Mouse (Mus musculus): ENCODE measurements around the gene Mn1. TPM values are rescaled to one million over a fixed set of nuclear protein-coding genes. Genes with fewer than 3 reads are reported as not detected.

The Mn1 gene
- polyA plus RNA-seq, 1 experiment from 2014 or later, result 1.5 TPM

GRCm38 (mm10) chr5:111414192-111414591 lies 3.0 kb upstream of the Mn1 start:
- no peak for DNase-seq
- Histone ChIP-seq H3K27ac (no peak overlapping the region), H3K9ac (no peak overlapping the region), H3K4me3 (replicated peaks) (no peak overlapping the region), H3K4me2 (no peak overlapping the region), H3K36me3 (no peaks in the 10 kb centered on the region), H3K4me1 (replicated peaks) (peaks cover 8% of the 10 kb centered on the region), H3K27me3 (peaks cover 76% of the 10 kb centered on the region), H3K9me3 (replicated peaks) (no peaks in the 10 kb centered on the region)
- 0% methylated on average over 5 of the region's 5 CpGs for WGBS (ENCODE audit: insufficient replicate concordance)
- 0 out of 2 replicates have a peak, but pooled peaks have one; percentile 10 for ATAC-seq (ENCODE audit: low read depth)

GRCm38 (mm10) chr5:111414770-111415249 lies 2.4 kb upstream of the Mn1 start:
- DNase-seq (no peak), ATAC-seq (ENCODE audit: low read depth) (no peak)
- Histone ChIP-seq H3K36me3 (no peaks in the 10 kb centered on the region), H3K4me1 (replicated peaks) (peaks cover 14% of the 10 kb centered on the region), H3K9me3 (replicated peaks) (no peaks in the 10 kb centered on the region), H3K27ac (no peak overlapping the region), H3K4me3 (replicated peaks) (no peak overlapping the region), H3K9ac (no peak overlapping the region), H3K4me2 (no peak overlapping the region), H3K27me3 (peaks cover 81% of the 10 kb centered on the region)
- WGBS (ENCODE audit: insufficient replicate concordance), result 40% methylated on average over 4 of the region's 4 CpGs

- ATAC-seq (ENCODE audit: low read depth) (no peak), DNase-seq (no peak)
- Histone ChIP-seq H3K9me3 (replicated peaks) (no peaks in the 10 kb centered on the region), H3K9ac (no peak overlapping the region), H3K36me3 (no peaks in the 10 kb centered on the region), H3K4me3 (replicated peaks) (no peak overlapping the region), H3K27me3 (peaks cover 87% of the 10 kb centered on the region), H3K27ac (no peak overlapping the region), H3K4me1 (replicated peaks) (peaks cover 20% of the 10 kb centered on the region), H3K4me2 (peak overlapping the region; percentile 66)
- WGBS (ENCODE audit: insufficient replicate concordance), result 2% methylated on average over 14 of the region's 14 CpGs
Measured at GRCm38 (mm10) chr5:111415575-111415974, 1.6 kb upstream of the Mn1 start.

- peaks cover 88% of the 10 kb centered on the region for H3K27me3 ChIP-seq
- no peaks in the 10 kb centered on the region for H3K9me3 ChIP-seq (replicated peaks)
- H3K27ac ChIP-seq, result no peak overlapping the region
- H3K4me2 ChIP-seq, result peak overlapping the region; percentile 66
- ATAC-seq (ENCODE audit: low read depth) (no peak), DNase-seq (no peak)
- H3K4me3 ChIP-seq (replicated peaks), result peak overlapping the region; percentile 61
- H3K36me3 ChIP-seq, result 0 out of 2 replicates have a peak, but pooled peaks cover under 1% of the 10 kb centered on the region
- WGBS (ENCODE audit: insufficient replicate concordance), result 2% methylated on average over 13 of the region's 13 CpGs
- H3K9ac ChIP-seq, result no peak overlapping the region
- peaks cover 20% of the 10 kb centered on the region for H3K4me1 ChIP-seq (replicated peaks)
Measured at GRCm38 (mm10) chr5:111416048-111416447, 1.1 kb upstream of the Mn1 start.

GRCm38 (mm10) chr5:111417378-111418131 lies 393 bp downstream of the Mn1 start:
- H3K4me2 ChIP-seq, result peak overlapping the region; percentile 66
- ATAC-seq (ENCODE audit: low read depth), result no peak
- H3K4me3 ChIP-seq (replicated peaks), result peak overlapping the region; percentile 61
- DNase-seq, result no peak
- H3K36me3 ChIP-seq, result 0 out of 2 replicates have a peak, but pooled peaks cover 5% of the 10 kb centered on the region
- WGBS (ENCODE audit: insufficient replicate concordance), result under 1% methylated on average over 76 of the region's 105 CpGs
- H3K4me1 ChIP-seq (replicated peaks), result peaks cover 20% of the 10 kb centered on the region
- peak overlapping the region; percentile 63 for H3K9ac ChIP-seq
- no peak overlapping the region for H3K27ac ChIP-seq
- peaks cover 94% of the 10 kb centered on the region for H3K27me3 ChIP-seq
- no peaks in the 10 kb centered on the region for H3K9me3 ChIP-seq (replicated peaks)

- Histone ChIP-seq H3K4me3 (replicated peaks) (peak overlapping the region; percentile 61), H3K27ac (no peak overlapping the region), H3K4me2 (peak overlapping the region; percentile 66), H3K4me1 (replicated peaks) (peaks cover 20% of the 10 kb centered on the region), H3K9me3 (replicated peaks) (no peaks in the 10 kb centered on the region), H3K9ac (peak overlapping the region; percentile 22; the same call in 1 of the 2 replicates), H3K36me3 (0 out of 2 replicates have a peak, but pooled peaks cover 5% of the 10 kb centered on the region), H3K27me3 (peaks cover 90% of the 10 kb centered on the region)
- DNase-seq (no peak), ATAC-seq (ENCODE audit: low read depth) (no peak)
- WGBS (ENCODE audit: insufficient replicate concordance), result 3% methylated on average over 63 of the region's 63 CpGs
Measured at GRCm38 (mm10) chr5:111418202-111419120, 1.3 kb downstream of the Mn1 start.

GRCm38 (mm10) chr5:111419121-111419881 lies 2.1 kb downstream of the Mn1 start:
- Histone ChIP-seq H3K27me3 (peaks cover 86% of the 10 kb centered on the region), H3K4me2 (peak overlapping the region; percentile 66), H3K36me3 (0 out of 2 replicates have a peak, but pooled peaks cover 5% of the 10 kb centered on the region), H3K4me3 (replicated peaks) (peak overlapping the region; percentile 61), H3K27ac (no peak overlapping the region), H3K9me3 (replicated peaks) (no peaks in the 10 kb centered on the region), H3K9ac (peak overlapping the region; percentile 22; the same call in 1 of the 2 replicates), H3K4me1 (replicated peaks) (peaks cover 20% of the 10 kb centered on the region)
- 10% methylated on average over 42 of the region's 42 CpGs for WGBS (ENCODE audit: insufficient replicate concordance)
- DNase-seq (no peak), ATAC-seq (ENCODE audit: low read depth) (no peak)

GRCm38 (mm10) chr5:111420011-111420691 lies 3.0 kb downstream of the Mn1 start:
- Histone ChIP-seq H3K27me3 (peaks cover 78% of the 10 kb centered on the region), H3K36me3 (0 out of 2 replicates have a peak, but pooled peaks cover 5% of the 10 kb centered on the region), H3K4me3 (replicated peaks) (peak overlapping the region; percentile 61), H3K27ac (no peak overlapping the region), H3K9ac (peak overlapping the region; percentile 36; the same call in 1 of the 2 replicates), H3K9me3 (replicated peaks) (no peaks in the 10 kb centered on the region; the same call in 1 of the 2 replicates), H3K4me1 (replicated peaks) (peaks cover 20% of the 10 kb centered on the region), H3K4me2 (peak overlapping the region; percentile 66)
- DNase-seq (no peak), ATAC-seq (ENCODE audit: low read depth) (no peak)
- 8% methylated on average over 56 of the region's 56 CpGs for WGBS (ENCODE audit: insufficient replicate concordance)

GRCm38 (mm10) chr5:111420896-111421295 lies 3.7 kb downstream of the Mn1 start:
- ATAC-seq (ENCODE audit: low read depth), result no peak
- no peak overlapping the region for H3K27ac ChIP-seq
- H3K4me1 ChIP-seq (replicated peaks), result peaks cover 20% of the 10 kb centered on the region
- 0 out of 2 replicates have a peak, but pooled peaks cover 5% of the 10 kb centered on the region for H3K36me3 ChIP-seq
- H3K4me3 ChIP-seq (replicated peaks), result peak overlapping the region; percentile 61; the same call in 1 of the 2 replicates
- peaks cover 70% of the 10 kb centered on the region for H3K27me3 ChIP-seq
- peak overlapping the region; percentile 66 for H3K4me2 ChIP-seq
- no peak overlapping the region for H3K9ac ChIP-seq
- 66% methylated on average over 22 of the region's 22 CpGs for WGBS (ENCODE audit: insufficient replicate concordance)
- no peaks in the 10 kb centered on the region; the same call in 1 of the 2 replicates for H3K9me3 ChIP-seq (replicated peaks)
- no peak for DNase-seq

GRCm38 (mm10) chr5:111421424-111421823 lies 4.3 kb downstream of the Mn1 start:
- 0 out of 2 replicates have a peak, but pooled peaks cover 5% of the 10 kb centered on the region for H3K36me3 ChIP-seq
- no peak overlapping the region for H3K27ac ChIP-seq
- H3K4me1 ChIP-seq (replicated peaks), result peaks cover 20% of the 10 kb centered on the region
- H3K4me2 ChIP-seq, result no peak overlapping the region; the same call in 1 of the 2 replicates
- H3K4me3 ChIP-seq (replicated peaks), result no peak overlapping the region
- H3K9me3 ChIP-seq (replicated peaks), result no peaks in the 10 kb centered on the region; the same call in 1 of the 2 replicates
- ATAC-seq (ENCODE audit: low read depth) (no peak), DNase-seq (no peak)
- peaks cover 65% of the 10 kb centered on the region for H3K27me3 ChIP-seq
- WGBS (ENCODE audit: insufficient replicate concordance), result 72% methylated on average over 15 of the region's 15 CpGs
- H3K9ac ChIP-seq, result no peak overlapping the region

Data from liver, embryonic 13.5 days (tissue).